Mouse (Mus musculus) urinary bladder, adult 18-20 months (tissue): ENCODE measurements around the gene Klk12.

Source experiments
- DNase-seq, 2 experiments: peaks; one replicate each; pipeline ENCODE4 v3.0.0; 2022; ENCODE audit warnings: low spot score in 2 of 2, mixed read lengths in 2 of 2

The Klk12 gene

GRCm38 (mm10) chr7:43796355-43796754 is 27.7 kb downstream of the Klk12 start:
- no peak for DNase-seq

DNA sequence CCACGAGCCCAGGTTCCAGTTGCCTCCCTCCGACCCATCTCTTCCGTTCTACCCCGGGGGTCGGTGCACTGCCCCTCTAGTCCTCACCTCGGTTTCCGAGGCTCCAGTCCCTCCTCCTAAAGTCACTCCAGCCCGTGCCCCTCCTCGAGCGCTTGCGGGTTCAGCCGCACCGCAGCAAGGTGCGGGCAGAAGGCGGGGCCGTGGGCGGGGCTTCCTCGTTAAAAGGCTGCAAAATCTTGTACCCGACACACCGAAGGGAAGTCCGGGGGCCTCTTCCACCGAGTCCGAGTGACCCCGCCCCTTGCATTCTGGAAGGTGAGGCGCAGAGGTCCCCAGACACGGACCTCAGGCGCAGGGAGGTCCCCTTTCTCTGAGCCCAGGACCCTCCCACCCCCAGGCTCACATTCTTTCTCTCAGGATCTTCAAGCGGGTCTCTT is 28.7 kb downstream of the Klk12 start, which contains the start of gene Klk8:
Gene Klk8, plus strand, starts transcription at position 245 of the 437 bp plus-strand sequence.
- peak in 1 of 2 experiments; percentile 58 for DNase-seq

DNA sequence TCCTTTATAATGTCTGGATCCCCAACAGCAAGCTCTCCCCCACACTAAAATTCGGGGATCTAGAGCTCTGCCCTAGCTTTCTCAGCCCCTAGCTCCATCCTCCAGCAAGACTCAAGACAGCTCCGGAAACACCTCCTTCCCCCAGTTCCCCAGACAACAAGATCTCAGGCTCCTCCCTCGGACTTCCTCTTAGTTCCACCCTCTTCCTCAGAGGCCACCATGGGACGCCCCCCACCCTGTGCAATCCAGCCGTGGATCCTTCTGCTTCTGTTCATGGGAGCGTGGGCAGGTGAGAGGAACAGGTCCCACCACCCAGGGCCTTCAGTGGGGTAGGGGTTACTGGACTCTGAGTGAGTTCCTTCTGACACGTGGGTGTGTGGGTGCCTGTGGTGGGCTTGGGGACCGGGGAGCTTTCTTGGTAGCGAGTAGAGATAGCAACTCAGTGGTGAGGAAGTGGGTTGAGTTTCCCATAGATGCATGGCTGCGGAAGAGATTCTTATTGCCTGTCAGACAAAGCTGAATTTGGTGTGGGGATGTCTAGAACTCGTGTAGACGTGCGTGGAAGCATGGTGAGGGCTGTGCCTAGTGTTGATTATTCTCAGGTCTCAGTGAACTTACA is 29.3 kb downstream of the Klk12 start:
- DNase-seq = no peak

DNA sequence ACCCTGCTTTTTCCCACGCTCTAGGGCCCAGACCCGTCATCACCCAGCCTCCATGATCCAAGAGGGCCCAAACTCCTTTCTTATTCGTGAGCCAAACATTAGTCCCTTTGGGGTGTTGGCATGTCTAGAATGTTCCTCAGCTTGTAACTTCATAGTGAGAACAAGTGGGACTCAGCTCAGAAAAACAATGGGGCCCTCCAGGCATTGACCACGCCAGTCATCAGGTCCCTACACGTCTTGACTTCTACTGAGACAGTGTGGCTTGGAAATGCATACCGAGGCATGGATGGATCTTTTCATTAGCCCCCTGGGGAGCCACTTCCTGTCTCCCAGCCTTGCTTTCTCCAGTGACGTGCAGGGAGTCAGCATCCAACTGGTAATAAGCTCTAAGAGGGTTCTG is 31.2 kb downstream of the Klk12 start:
- no peak for DNase-seq

GRCm38 (mm10) chr7:43810994-43811393 is 42.3 kb downstream of the Klk12 start, which contains the start of gene Klk7:
TSS of gene Klk7 (plus strand) at chr7:43811294.
- DNase-seq = no peak

DNA sequence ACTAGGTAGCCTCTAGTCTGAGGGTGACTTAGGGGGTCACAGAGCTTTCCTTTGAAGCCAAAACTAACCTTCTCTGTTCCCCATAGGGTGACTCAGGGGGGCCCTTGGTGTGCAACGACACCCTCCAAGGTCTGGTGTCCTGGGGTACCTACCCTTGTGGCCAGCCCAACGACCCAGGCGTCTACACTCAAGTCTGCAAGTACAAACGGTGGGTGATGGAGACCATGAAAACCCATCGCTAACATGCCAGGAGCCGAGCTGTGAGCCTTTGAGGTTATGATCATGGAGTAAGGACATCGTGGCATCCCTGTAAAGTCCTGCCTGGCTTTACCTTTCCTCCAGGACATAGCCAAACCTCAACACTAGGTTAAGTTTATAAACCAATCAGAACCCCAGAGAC is 46.5 kb downstream of the Klk12 start:
- DNase-seq = no peak

DNA sequence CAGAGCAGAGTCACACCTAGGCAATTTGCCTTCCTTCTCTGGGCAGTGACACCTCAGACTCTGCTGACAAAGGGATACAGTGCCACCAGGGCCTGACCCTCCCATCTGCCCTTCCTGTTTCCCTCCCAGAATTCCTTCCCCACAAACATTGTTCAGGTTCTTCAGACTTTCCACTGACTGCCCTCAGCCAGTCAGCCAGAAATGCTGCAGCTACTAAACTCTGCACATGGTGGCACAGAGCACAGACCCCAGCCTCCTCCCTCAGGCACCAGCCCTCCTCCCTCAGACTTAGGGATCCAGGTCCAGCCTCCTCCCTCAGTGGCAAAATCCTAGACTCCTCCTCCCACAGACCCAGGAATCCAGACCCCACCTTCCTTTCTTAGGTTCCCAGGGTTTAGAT is 48.0 kb downstream of the Klk12 start:
- no peak for DNase-seq

DNA sequence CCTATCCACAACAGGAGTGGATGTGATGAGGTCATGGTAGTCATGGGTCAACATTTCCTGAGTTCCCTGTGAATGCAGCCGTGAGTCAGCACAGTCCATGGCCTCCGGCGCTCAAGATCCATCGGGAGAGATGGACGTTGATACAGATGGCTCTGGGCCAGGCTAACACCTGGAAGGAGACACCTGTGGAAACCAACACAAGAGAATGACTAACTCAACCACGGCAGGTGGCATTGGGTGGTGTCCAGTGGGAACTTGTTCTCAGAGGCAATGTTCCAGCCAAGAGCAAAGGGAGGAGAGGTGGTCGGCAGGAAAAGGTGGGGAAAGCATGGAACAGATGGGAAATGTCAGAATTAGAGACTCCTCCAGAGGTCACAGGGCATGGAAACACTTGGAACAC is 52.9 kb downstream of the Klk12 start:
- no peak for DNase-seq
